Mouse (Mus musculus): ENCODE measurements around the gene Ppp2ca.

DNA sequence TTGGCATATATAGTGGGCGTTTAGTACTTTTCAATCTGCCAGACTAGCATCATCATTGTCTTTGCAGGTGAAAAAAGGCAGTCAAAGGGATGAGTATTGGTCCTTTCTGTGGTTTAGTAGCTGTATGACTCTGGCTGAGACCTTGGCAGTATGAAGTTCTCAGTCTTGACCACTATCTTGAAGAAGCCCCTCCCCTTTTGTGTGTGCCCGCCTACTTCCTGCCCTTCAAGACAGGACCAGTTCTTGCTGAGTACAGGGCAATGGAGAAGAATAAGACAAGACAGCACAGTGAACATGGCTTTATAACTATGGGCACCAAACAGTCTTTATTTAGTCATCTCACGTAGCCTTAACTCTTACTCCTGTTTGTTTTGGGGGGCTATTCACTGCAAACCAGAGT is 1.5 kb upstream of the Ppp2ca start:
- TF ChIP-seq POLR2A (IDR thresholded peaks at IDR 0.05; ENCODE audit: borderline replicate concordance, extremely low read depth, insufficient read depth, insufficient read length, poor library complexity, severe bottlenecking) (no peak), CTCF (IDR thresholded peaks at IDR 0.05; ENCODE audit: borderline replicate concordance, extremely low read depth, insufficient read depth, insufficient read length) (no peak)

Data from brain, embryonic 14.5 days (tissue).